In the genomic region with DNA sequence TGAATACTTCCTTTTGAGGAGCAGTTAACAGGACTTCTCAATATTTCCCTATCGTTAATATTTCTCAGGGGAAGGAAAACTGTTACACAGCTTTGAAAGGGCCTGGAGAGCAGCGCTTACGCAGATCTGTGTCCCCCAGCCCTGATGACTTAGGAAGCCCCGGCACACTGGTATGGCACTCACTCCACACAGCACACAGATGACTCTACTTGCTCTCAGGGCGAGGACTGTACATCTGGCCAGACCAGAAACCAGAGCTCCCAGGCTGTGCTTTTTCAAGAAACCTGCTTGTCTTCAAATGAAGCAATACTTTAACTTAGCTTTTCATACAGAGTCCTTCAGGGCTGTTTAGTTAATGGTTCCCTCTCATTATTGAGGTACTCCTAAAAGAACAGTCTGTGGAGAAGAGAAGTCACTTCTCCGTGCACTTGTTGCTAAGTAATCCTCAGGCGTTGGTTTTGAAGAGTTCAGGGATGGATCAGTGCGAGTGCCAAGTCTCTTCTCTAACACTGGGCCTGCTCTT, we compare ENCODE assay signal across 8 mouse cellular contexts. TPM values are rescaled to one million over a fixed set of nuclear protein-coding genes. Genes with fewer than 3 reads are reported as not detected.
DNase-seq lines count a peak whose midpoint lies in the region; ATAC-seq and TF ChIP-seq lines count a peak whose summit lies in the region.
"Had no signal": no experiment of that assay in that cellular context is flagged by ENCODE, and none has a peak within 500 bp of the region (broad histone marks: within the 10 kb centered on the region; RNA-seq: fewer than 3 reads in every experiment).

No protein-coding gene starts in this region.

- no peaks in the 10 kb centered on the region for H3K27me3 ChIP-seq in neural tube, embryonic 12.5 days (replicated peaks)
- H3K27me3 ChIP-seq in forebrain, postnatal 0 days (ENCODE audit: insufficient read depth, low read length), result no peaks in the 10 kb centered on the region
- peaks cover 8% of the 10 kb centered on the region for H3K27me3 ChIP-seq in liver, embryonic 13.5 days

- H3K9ac ChIP-seq in neural tube, embryonic 12.5 days, result no peak overlapping the region
- H3K9ac ChIP-seq in forebrain, postnatal 0 days, result 0 out of 2 replicates have a peak overlapping the region, but pooled peaks have one; percentile 6
- H3K9ac ChIP-seq in liver, embryonic 13.5 days, result peak overlapping the region; percentile 26; the same call in 1 of the 2 replicates

- peak overlapping the region; percentile 71; the same call in 1 of the 2 replicates for H3K4me2 ChIP-seq in neural tube, embryonic 12.5 days (replicated peaks)
- peak overlapping the region; percentile 28; the same call in 1 of the 2 replicates for H3K4me2 ChIP-seq in forebrain, postnatal 0 days (ENCODE audit: low read depth)
- 0 out of 2 replicates have a peak overlapping the region, but pooled peaks have one; percentile 99 for H3K4me2 ChIP-seq in liver, embryonic 13.5 days

- WGBS in neural tube, embryonic 12.5 days, result 64% methylated on average over 8 of the region's 8 CpGs
- 40% methylated on average over 8 of the region's 8 CpGs for WGBS in forebrain, postnatal 0 days
- WGBS in liver, embryonic 13.5 days (ENCODE audit: insufficient replicate concordance), result 80% methylated on average over 8 of the region's 8 CpGs

- no peak overlapping the region for H3K27ac ChIP-seq in neural tube, embryonic 12.5 days
- no peak overlapping the region for H3K27ac ChIP-seq in forebrain, postnatal 0 days (ENCODE audit: low read depth, low read length)
- no peak overlapping the region for H3K27ac ChIP-seq in liver, embryonic 13.5 days

- peaks cover 74% of the 10 kb centered on the region for H3K4me1 ChIP-seq in neural tube, embryonic 12.5 days
- H3K4me1 ChIP-seq in forebrain, postnatal 0 days (ENCODE audit: insufficient read depth), result peaks cover 53% of the 10 kb centered on the region
- peaks cover 88% of the 10 kb centered on the region for H3K4me1 ChIP-seq in liver, embryonic 13.5 days (replicated peaks)

- H3K9me3 ChIP-seq in neural tube, embryonic 12.5 days, result no peaks in the 10 kb centered on the region
- no peaks in the 10 kb centered on the region for H3K9me3 ChIP-seq in forebrain, postnatal 0 days (ENCODE audit: low read length)
- no peaks in the 10 kb centered on the region for H3K9me3 ChIP-seq in liver, embryonic 13.5 days (replicated peaks)

- no peak for TF ChIP-seq CTCF in forebrain, postnatal 0 days (IDR thresholded peaks at IDR 0.05; ENCODE audit: low read depth)

- no peaks in the 10 kb centered on the region for H3K36me3 ChIP-seq in neural tube, embryonic 12.5 days
- no peaks in the 10 kb centered on the region for H3K36me3 ChIP-seq in forebrain, postnatal 0 days (ENCODE audit: insufficient read depth)
- peaks cover 3% of the 10 kb centered on the region; the same call in 1 of the 2 replicates for H3K36me3 ChIP-seq in liver, embryonic 13.5 days

- H3K4me3 ChIP-seq in neural tube, embryonic 12.5 days, result no peak overlapping the region
- H3K4me3 ChIP-seq in forebrain, postnatal 0 days (ENCODE audit: low read depth, low read length), result no peak overlapping the region
- H3K4me3 ChIP-seq in liver, embryonic 13.5 days (replicated peaks), result no peak overlapping the region

- ATAC-seq in neural tube, embryonic 12.5 days (ENCODE audit: low FRiP score, low read depth), result no peak
- ATAC-seq in forebrain, postnatal 0 days, result no peak
- no peak for ATAC-seq in liver, embryonic 13.5 days (ENCODE audit: low read depth)
- no peak for ATAC-seq in granulocyte monocyte progenitor cell, adult 5-6 weeks (replicated peaks; ENCODE audit: poor library complexity, severe bottlenecking)

- no peak for DNase-seq in neural tube, embryonic 10.5 days (ENCODE audit: extremely low spot score, low spot score)
- DNase-seq in forebrain, postnatal 0 days, result no peak
- DNase-seq in liver, embryonic 13.5 days, result no peak
- DNase-seq in adrenal gland, postnatal 25 days, result no peak
- no peak for DNase-seq in urinary bladder, adult 2 months (ENCODE audit: low spot score)
- DNase-seq: adrenal gland, postnatal 10 days had no signal

RNA-seq across cellular contexts. Expression of a gene that starts 3.4 kb away (rescaled TPM):
- polyA plus RNA-seq in neural tube, embryonic 12.5 days (2016; fragmentation: Nextera tagmentation; extraction: Ambion mirVana), result 61.1 and 68.3 TPM in 2 replicates
- 160 and 199 TPM in 2 replicates for total RNA-seq in forebrain, postnatal 0 days (2014; rRNA removed)
- polyA plus RNA-seq in forebrain, postnatal 0 days (2015; fragmentation: Nextera tagmentation; extraction: Ambion mirVana), result 50.2 and 53.7 TPM in 2 replicates
- 40.1 and 46.8 TPM in 2 replicates for polyA plus RNA-seq in liver, embryonic 13.5 days (2015; fragmentation: Nextera tagmentation; extraction: Ambion mirVana)
- 768 and 861 TPM in 2 replicates for total RNA-seq in adrenal gland, postnatal 25 days (2021)
- 253 and 274 TPM in 2 replicates for polyA plus RNA-seq in urinary bladder, adult 2 months (2012; rRNA removed)
- total RNA-seq in granulocyte monocyte progenitor cell, adult 5-6 weeks (2014; fragmentation: Nextera tagmentation), result 82.1 and 82.6 TPM in 2 replicates
- 118 and 122 TPM in 2 replicates for total RNA-seq in granulocyte monocyte progenitor cell, adult 5-6 weeks (2017)

Comparison
In these comparisons a context has a peak if more than half of its experiments do, and no peak if none do; other contexts are left out.
1. H3K4me2 ChIP-seq: peak in every context shown above with its lines; median percentile 99 in liver, embryonic 13.5 days; 71 in neural tube, embryonic 12.5 days; 28 in forebrain, postnatal 0 days.